Mouse (Mus musculus): ENCODE measurements around the gene Etnk2. TPM values are rescaled to one million over a fixed set of nuclear protein-coding genes. Genes with fewer than 3 reads are reported as not detected.

Etnk2 gene
- total RNA-seq, 1 experiment from 2014 or later = 28.3 TPM

DNA sequence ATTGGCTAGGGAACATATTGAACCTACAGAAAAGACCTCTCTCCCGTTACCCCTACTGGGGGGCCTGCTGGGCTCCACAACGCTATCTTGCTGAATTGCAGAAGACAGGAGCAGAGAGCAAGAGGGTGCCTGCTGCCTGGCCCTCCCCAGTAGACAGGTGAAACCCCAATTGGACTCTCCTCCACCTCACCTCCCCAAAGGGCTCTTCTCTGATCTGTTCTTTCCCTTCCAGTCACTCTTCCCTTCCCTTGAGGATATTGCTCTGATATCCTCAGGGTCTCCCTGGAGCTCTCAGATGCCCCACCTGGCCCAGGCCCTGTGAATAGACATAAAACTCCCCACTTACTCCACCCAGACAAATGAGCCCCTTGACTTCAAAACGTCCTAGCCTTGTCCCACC, 53.7 kb downstream of the Etnk2 start:
- DNase-seq = no peak

DNA sequence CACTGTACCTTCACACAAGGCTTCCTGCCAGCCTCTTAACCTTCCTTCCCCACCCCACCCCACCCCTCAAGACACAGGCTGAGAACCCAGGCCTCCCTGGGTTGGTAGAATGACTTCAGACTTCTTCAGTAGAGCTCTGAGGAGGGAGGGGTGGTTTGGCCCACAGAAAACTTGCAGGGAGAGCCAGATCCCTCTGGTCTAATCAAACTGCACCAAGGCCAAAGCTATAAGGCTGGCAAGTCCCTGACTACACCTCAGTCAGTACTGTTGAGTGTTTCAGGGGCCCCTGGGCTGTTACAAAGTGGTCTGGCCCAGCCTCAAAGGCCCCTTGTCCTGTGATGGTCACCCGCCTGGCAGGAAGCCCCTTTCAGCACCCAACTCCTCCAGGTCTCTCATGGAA, 54.2 kb downstream of the Etnk2 start:
- peak; percentile 60 for DNase-seq

DNA sequence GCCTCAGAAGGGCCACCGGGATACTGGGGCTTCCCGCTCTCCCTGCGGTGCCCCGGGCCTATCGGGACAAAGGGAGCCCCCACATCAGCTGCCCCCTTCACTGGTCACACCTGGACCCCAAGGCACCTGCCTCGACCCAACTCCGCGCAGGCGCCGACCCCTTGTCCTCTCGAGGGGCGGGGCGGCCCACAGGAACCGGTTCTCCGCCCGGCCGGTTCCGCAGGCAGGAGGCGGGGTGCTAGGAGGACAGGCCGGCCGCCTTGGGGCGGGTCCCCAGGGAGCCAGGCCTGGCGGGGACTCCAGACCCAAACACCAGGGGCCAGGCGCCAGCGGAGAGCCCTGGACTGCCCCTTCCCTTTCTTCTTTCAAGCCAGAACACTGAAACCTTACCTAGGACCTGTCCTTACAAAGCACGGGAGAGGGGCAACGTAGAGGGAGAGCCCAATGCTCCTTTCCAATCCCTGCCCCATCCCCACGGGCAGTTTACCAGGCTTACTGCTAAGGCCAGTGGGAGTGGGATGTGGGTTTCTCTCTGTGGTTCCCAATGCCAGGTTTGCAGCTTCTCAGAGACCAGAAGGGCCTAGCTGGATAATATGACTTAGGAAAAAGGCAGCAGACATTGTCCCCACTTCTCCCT, 54.9 kb downstream of the Etnk2 start:
- peak; percentile 93 for DNase-seq

DNA sequence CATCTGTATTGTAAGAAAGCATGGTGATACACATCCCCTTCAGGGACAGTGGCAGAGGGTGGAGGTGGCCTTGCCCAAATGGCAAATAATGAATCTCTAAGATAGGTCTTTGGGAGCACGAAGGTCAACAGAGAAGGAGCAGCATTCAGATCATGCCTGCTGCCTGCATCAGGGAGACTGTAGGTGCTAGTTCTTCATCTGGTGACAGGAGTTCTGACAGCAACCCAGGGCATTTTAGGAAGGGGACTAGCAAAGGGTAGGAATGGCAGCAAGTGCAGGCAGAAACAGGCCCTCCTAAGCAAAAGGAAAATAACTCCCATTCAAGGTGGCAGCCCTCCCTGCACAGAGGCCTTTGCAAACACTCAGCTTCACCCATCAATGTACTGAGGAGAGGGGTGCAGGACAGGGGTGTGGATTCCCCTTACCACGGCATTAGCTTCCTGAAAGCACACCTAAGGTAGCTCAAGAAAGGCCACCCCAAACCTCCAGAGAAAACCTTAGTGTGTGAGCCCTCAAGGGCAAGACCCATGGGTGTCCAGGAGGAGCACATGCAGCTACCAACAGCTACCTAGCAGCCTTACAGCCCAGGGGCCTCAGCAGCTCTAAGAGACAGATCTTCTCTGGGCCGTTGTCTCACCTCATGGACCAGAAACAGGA, 55.9 kb downstream of the Etnk2 start:
- DNase-seq = no peak

DNA sequence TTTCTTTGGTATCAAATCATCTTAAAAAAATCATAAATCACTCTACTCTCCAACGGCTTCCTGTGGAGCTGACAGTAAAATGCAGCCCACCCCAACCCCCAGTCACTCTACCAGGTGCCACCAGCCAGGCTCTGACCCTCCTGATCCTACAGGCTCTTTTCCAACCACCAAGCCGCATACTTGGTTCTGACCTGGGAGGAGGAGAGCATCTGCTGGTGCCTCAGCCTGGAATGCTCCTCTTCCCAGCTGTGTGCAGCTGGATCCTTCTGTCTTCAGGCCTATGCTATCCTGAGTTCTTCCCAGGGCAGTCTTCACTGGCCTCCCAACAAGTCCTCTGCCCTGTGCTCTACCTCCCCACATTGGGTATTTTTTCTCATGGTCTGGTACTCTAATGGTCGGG, 57.1 kb downstream of the Etnk2 start:
- DNase-seq = no peak

DNA sequence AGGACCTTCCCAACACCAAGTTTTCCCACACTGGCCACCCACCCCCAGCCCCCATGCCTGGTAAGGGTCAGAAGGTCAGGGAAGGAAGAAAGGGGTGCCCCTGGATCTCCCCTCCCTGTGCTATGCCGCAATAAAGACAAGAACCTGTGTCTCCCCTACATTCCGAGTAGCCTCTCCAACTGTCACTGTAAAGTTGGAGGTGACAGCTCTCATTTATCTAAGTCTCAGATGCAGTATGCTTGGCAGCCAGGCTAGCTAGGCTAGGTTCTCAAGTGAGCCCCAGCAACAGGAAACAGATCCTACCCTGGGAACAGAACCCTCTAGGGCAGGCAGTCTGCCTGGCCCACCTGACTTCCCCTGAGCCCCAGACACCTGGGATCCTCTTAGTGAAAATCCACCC, 57.7 kb downstream of the Etnk2 start:
- DNase-seq = no peak

DNA sequence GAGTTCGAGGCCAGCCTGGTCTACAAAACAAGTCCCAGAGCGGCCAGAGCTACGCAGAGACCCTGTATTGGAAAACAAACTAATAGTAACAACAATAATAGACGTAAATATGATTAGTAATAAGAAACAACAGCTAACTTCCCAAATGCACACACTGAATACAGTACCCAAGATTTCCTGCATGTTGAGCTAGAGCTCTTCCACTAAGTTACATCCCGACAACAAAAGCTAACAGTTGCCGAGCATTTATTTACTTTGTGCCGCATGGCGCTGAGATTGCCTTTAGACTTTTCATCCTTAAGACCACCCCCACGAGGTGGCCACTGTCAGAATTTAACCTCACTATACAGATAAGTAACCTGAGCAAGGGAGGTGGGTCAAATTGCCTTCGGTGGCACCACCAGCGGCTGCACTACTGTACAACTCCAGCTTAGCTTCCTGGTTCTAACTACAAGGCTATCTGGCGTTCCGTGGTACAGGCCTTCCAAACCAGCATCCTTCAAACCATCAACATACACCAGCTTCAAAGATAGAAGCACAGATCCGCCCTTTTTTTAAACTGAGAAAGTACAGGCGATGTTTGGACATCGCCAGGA, 58.7 kb downstream of the Etnk2 start:
- no peak for DNase-seq

DNA sequence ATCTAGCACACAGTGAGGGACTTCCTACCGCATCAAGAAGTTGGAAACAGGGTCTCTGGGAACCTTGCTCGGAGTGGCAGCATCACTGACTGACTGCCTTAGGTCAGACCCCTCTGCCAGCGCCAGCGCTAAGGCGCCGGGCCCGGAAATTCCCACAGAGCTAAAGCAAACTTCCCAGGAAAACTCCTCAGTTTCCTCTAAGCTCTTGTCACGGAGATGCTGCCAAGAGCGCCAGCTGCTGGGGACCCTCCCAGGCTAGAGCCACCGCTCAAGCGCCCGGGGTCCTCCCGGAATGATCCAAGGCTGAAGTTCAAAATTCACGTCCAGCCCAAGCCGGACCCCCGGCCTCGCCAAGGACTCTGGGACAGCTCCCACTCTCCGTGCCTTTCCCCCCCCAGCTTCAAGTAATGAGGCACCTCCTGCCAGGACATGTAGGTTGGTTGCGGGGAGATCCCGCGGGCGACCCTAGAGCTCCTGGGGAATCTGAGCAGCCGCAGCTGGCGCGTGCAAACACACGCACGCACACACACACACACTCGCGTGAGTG, 59.3 kb downstream of the Etnk2 start:
- peak; percentile 49 for DNase-seq

DNA sequence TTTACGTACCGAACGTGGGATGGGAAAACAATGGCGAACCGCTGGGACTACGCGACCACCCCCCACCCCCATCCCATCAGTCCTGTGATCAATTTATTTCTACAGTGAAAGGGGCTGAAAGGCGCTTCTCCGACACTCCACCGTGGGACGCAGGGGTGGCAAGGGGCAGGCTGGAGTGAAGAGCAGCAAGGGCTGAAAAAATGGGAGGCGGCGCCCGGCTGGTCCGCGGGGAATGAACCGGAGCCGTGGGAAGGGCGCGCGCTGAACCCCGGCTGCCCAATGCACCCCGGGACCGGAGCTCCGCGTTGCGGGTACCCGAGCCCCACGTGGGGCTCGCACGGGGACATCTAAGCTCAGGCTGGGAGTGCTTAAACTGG, 59.8 kb downstream of the Etnk2 start:
- DNase-seq = peak; percentile 53

DNA sequence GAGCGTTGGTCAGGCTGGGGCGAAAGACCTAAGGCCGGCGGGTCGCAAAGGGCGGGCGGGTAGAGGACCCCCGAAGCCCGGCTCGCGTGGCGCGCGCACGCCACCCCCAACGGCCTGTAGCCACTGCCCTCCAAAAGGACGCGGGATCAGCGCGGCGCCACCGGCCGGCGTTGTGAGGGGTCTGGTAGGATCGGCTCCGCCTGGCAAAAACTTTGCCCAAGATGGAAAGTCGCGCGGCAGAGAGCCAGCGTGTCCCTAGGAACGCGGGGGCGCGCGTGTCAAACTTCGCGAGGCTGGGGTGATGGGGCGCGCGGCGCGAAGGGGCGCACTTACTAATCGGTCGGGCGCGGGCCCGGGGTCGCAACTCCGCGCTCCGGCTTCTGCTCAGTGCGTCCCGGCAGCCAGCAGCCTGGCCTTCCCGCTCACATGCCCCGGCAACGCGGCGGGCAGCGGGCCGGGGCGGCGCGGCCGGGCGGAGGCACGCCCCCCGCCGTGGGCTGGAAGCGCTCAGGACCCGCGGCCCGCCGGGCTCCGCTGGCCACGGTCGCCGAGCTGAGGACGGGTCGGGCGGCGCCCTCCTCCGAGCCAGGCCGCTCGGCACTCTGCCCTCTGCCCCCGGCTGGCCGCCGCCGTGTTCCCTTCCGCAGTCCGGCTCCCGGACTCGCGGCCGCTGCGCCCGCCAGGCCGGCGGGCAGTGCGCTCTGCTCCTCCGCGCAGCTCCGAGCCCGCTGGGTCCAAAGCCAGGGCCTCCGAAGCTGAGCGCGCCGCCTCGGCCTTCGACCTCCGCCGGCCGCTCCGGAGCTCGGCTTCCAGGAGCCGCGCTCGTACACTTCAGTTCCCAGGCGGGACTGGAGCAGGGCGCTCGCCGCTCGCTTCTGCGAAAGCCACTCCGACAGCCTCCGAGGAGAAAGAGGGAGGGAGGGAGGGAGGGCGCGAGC, 60.4 kb downstream of the Etnk2 start, which contains the start of gene Sox13:
Gene Sox13 (minus strand): TSS at position 835 of the 938 bp plus-strand sequence.
- DNase-seq = peak; percentile 82

DNA sequence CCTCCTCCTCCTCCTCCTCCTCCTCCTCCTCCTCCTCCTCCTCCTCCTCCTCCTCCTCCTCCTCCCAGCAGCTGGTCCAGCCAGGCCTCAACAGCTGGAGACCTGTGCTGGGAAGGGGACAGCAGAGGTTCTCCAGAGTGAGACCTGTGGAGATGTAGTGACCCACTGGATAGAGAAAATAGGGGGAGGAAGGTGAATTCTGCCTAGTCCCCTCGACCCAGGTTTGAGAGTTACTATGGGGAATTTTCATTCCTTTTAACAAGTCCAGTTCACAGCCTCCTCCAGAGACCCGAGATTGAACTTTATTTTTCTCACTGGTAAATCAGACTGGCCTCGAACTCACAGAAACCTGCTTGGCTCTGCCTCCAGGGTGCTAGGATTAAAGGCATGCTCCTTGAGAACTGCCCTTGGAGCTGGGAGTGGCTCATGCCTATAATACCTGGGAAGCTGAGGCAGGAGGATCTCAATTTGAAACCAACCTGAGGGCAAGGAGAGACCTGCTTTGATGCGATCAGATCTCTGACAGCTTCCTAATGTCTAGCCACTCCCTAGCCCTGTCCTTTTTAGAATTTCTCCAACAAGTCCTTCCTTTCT, 61.3 kb downstream of the Etnk2 start:
- no peak for DNase-seq

Other genes starting within 250 kb of the Etnk2 start
- gene Ppp1r15b, start 232.4 kb upstream of the Etnk2 start, total RNA-seq (2021) = 84.9 and 95.0 TPM in 2 replicates
- gene Plekha6, start 199.4 kb upstream of the Etnk2 start, total RNA-seq (2021) = 15.4 and 21.6 TPM in 2 replicates
- 1.4 and 2.9 TPM in 2 replicates for gene Golt1a, start 53.8 kb upstream of the Etnk2 start, total RNA-seq (2021)
- not detected in 2 replicates for gene Kiss1, start 41.7 kb upstream of the Etnk2 start, total RNA-seq (2021)
- gene Ren1, start 13.1 kb upstream of the Etnk2 start, total RNA-seq (2021) = 5.4 and 12.6 TPM in 2 replicates
- 19.3 and 20.0 TPM in 2 replicates for gene Sox13, start 60.8 kb downstream of the Etnk2 start, total RNA-seq (2021)
- 119 and 128 TPM in 2 replicates for gene Snrpe, start 246.7 kb downstream of the Etnk2 start, total RNA-seq (2021)